Mouse (Mus musculus) left cerebral cortex, postnatal 25 days (tissue): ENCODE results near the gene Gm10799. TPM values are rescaled to one million over a fixed set of nuclear protein-coding genes. Genes with fewer than 3 reads are reported as not detected.
"Not testable (repeated sequence)": the region's sequence is repeated elsewhere in the genome, so short reads cannot be mapped to it uniquely, and the experiment has no call there.

ENCODE experiments used
- DNase-seq, 2 experiments: peaks; one replicate each; pipeline ENCODE4 v3.0.0; 2022; ENCODE audit warnings: low spot score in 2 of 2, mixed read lengths in 1 of 2
- intact Hi-C: fragments of 180-260 bp; cut with DNase I; formaldehyde crosslinking; loops from one replicate; pipeline ENCODE4 v1.15.1; 2025
- total RNA-seq, 2 experiments: library from RNA; stranded (reverse); gene quantifications; 2 replicates each; pipeline ENCODE4 v1.2.3; 2021

Gm10799 gene
- not detected for total RNA-seq

DNA sequence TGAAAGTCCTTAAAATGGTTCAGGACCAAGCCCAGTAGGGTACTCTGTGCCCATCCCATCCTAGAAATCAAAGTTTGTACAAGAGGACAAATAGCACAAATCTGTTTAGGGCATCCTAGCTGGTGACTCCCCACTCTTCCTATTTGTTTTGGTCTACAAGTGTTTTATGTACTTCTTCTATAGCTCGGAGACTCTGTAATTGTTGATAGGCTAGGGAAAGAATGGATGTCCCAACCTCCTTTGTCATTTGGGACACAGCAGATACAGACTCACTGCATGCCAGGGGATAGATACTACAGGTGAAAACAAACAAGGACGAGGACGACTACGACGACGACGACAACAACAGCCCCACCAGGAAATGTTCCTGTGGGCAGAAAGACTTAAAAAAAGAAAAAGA is at the start of gene Gm10799:
Gene Gm10799 (minus strand): TSS at position 101 of the 400 bp plus-strand sequence.
- not testable (repeated sequence) for DNase-seq
- intact Hi-C loops: loop anchor here (1.0 kb wide), 1 partner anchor 27 kb away; the partner anchor contains the start of gene Cd59a

DNA sequence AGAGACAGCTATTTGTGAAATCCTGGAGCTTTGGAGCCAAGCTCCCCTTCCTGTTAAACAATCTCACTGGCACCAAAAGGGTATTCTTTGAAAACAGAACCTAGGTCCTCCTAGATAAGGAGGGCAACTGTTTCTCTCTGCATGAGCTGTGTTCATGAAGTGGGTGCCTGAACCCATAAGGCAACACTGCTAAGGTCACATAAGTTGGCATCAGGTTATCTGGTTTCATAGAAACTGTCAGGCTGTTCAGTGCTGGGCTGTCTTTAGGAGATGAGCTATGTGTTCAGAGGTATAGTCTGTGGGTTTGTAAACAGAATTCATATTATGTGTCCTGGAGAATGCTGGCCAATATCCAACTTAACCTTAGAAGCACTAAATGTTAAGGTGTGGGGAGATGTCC is 48.8 kb upstream of the Gm10799 start:
- intact Hi-C loops, DNase-seq: not testable (repeated sequence)

DNA sequence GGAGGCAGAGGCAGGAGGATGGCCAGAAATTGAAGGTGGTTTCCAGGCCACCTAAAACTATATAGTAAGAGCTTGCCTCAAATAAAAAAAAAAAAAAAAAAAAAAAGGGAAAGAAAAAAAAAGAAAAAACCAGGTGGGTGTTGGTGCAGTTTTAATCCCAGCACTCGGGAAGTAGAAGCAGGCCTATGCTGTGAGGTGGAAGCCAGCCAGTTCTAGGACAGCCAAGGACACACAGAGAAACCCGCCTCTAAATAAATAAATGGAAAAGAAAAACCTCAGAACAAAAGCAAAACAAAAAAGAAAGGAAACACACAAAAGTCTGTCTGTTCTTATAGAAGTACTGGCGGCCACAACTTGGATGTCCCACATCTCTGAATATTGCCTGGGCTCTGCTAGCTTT is 46.5 kb upstream of the Gm10799 start:
- no peak for DNase-seq
- intact Hi-C loops: no loop called here

GRCm38 (mm10) chr2:104113563-104113962 is 45.2 kb upstream of the Gm10799 start:
- intact Hi-C loops, DNase-seq: not testable (repeated sequence)

DNA sequence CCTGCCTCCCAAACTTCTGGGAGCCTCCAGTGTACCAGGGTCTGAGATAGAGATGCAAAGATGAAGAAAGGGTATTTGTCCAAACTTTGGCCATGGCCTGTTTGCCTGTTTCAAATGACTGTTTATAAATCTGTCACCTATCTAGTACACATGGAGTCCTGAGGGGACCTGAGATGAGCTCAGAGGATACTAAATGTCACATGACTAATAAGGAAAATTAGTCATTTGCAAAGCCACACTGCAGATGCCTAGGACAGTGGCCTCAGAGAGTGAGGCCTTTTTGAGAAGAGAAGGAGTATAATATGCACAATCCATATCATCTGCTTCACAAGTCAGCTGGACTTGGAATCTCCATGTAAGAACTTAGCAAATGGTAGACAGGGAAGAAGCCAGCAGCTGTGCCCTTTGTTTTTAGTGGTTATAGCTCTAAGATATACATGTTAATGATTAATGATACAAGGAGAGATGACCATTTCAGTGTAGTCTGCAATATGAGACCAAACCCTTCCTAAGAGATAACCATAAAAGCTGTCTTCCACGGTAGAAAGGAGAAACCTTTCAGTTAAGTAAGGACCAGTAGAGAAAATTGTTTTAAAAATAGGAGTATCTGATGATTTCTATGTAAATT is 42.9 kb upstream of the Gm10799 start:
- intact Hi-C loops, DNase-seq: not testable (repeated sequence)

DNA sequence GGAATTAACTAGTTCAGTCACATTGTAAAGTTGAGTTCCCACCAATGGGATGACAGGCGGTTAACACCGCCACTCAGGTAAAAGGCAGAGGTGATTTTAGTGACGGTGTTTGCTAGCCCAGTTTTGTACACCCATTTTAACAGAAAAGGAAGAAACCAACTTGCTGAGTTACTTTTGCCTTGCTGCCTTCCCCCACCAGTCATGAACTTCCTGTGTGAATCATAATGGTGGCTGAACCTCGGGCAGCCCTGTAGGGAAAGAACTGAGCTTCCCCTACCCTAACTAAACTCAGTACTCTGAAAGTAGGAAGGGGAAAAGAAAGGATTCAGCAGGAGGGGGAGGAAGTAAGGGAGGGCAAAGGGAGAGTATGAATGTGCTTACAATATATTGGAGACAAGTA is 41.7 kb upstream of the Gm10799 start:
- intact Hi-C loops: no loop called here
- DNase-seq: no peak

DNA sequence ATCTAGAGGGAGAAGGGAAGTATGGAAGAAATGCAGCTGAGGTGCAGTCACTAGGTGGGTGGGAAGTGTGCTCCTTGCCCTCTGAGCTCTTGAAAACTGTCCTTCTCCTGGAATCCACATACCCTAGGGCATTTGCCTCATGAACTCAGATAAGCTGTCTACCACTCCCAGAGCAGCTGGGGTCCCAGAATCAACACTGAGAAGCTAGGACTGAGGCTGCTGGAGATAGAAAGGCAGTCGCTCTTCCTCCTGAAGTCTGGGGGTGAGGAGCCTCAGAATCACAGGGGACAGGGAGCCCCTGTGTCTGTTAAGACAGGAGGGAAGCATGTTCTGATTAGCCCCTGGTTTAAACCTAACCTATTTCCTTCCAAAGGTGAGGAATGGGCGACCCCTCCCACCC is 41.2 kb upstream of the Gm10799 start:
- DNase-seq: no peak
- intact Hi-C loops: no loop called here

- intact Hi-C loops, DNase-seq: not testable (repeated sequence)
Measured at GRCm38 (mm10) chr2:104109021-104109420, 40.7 kb upstream of the Gm10799 start.

- no peak for DNase-seq
Measured at GRCm38 (mm10) chr2:104104800-104105199, 36.5 kb upstream of the Gm10799 start.

DNA sequence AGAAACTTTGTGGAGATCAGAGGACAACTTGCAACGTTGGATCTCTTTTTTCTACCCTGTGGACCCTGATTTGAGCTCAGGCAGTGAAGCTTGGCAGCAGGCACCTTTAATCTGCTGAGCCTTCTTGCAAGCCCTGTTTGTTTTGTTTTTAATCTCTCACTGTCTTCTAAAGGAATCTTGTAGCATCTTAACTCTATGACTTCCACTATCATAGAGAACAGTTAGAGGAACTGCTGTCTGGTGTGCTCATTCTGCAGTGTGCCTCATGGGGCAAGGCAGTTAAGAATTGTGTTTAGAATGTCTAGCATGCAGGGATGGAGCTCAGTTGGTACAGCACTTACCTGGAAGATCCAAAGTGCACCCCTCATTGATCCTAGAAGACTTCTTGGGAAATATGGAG is 31.6 kb upstream of the Gm10799 start:
- intact Hi-C loops: no loop called here
- no peak for DNase-seq

More at GRCm38 (mm10) chr2:104104800-104105199, 36.5 kb upstream of the Gm10799 start:
- intact Hi-C loops: no loop called here

GRCm38 (mm10) chr2:104099231-104099585 is 30.9 kb upstream of the Gm10799 start:
- no peak for DNase-seq
- intact Hi-C loops: no loop called here

- DNase-seq: no peak
- intact Hi-C loops: no loop called here
Measured at GRCm38 (mm10) chr2:104098529-104099230, 30.3 kb upstream of the Gm10799 start.

GRCm38 (mm10) chr2:104097396-104097795 is 29.0 kb upstream of the Gm10799 start:
- intact Hi-C loops, DNase-seq: not testable (repeated sequence)

DNA sequence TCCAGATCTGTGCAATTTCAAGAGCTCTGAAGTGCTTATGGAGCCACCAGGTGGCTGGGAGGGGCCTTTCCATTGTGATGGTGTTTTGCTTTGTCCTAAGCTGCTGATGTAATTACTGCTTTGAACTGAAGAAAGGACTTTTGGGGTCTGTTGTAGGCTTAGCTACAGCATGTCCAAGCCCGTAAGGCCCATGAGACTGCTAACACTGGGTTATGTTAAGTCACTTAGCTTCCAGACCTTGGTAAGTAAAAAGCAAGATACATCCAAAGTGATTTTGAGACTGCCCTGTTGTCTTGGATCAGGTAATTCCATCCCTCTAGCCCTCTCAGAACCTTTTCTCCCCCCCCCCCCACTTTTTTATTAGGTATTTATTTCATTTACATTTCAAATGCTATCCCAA is 28.4 kb upstream of the Gm10799 start:
- DNase-seq, intact Hi-C loops: not testable (repeated sequence)

- intact Hi-C loops: no loop called here
- DNase-seq: no peak
Measured at GRCm38 (mm10) chr2:104096256-104096655, 27.9 kb upstream of the Gm10799 start.

DNA sequence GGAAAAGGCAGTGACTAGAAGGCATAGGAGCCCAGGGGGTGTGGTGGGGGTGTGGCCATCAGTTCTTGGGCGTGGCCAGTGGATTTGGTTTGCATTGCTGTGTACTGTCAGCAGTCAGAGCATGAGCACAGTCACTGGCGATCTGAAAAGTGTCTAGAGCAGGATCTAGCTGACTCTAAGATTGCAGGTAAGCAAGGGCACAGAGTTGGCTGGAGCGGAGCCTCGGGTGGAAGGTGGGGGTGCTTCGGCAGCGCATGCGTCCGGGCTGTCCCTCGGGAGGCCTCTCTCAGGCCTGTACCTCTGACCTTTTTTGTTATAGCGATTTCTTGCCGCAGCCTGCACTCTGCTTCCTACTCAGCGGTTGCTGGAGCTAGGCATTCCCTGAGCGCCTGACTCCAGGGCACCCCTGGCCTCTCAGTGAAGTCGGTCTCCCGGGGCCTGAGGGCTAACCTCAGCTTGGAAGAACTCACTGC is 27.4 kb upstream of the Gm10799 start, which contains the start of gene Cd59a:
Gene Cd59a (plus strand): TSS at position 61 of the 473 bp plus-strand sequence.
- DNase-seq: peak; percentile 12 to 34
- intact Hi-C loops: loop anchor here (1.0 kb wide), 1 partner anchor 27 kb away; the partner anchor contains the start of gene Gm10799

DNA sequence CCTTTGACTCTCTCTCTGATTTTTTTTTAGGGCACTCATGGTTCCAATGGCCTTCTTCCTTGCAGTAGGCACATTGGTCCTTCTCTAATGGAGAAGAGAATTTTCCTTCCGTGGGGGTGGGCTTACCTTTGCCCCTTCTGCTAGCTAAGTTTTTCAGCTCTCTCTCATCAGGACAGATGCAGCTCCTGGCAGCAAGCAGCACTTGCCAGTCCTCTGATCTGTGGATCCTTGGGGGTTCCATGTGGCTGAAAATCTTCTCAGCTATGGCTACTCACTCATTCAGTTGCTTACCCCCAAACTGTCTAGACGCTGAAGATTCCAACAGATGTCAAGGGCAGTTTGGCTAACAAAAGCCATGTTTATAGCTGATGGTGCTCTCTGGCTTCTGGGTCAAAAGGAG is 25.0 kb upstream of the Gm10799 start:
- no peak for DNase-seq
- intact Hi-C loops: no loop called here

GRCm38 (mm10) chr2:104087562-104087961 is 19.2 kb upstream of the Gm10799 start:
- intact Hi-C loops: not testable (repeated sequence)

GRCm38 (mm10) chr2:104084027-104084426 is 15.7 kb upstream of the Gm10799 start:
- intact Hi-C loops, DNase-seq: not testable (repeated sequence)

More at GRCm38 (mm10) chr2:104087562-104087961, 19.2 kb upstream of the Gm10799 start:
- DNase-seq: not testable (repeated sequence)

DNA sequence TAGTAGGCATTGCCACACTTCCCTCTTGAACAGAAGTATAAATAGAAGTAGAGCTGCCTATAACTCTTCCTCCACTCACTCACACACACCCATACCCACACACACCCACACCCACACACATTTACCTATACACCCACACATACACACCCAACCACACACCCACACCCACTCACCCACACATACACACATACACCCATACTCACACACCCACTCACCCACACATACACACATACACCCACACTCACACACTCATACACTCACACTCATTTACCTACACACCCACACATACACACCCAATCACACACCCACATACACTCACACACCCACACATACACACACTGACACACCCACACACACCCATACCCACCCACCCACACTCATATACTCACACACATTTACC is 14.1 kb upstream of the Gm10799 start:
- intact Hi-C loops: no loop called here
- DNase-seq: no peak
